Mouse (Mus musculus): Measurements from ENCODE around the gene Bnc2. TPM values are rescaled to one million over a fixed set of nuclear protein-coding genes. Genes with fewer than 3 reads are reported as not detected.

Gene Bnc2
- polyA plus RNA-seq, 1 experiment: not detected

DNA sequence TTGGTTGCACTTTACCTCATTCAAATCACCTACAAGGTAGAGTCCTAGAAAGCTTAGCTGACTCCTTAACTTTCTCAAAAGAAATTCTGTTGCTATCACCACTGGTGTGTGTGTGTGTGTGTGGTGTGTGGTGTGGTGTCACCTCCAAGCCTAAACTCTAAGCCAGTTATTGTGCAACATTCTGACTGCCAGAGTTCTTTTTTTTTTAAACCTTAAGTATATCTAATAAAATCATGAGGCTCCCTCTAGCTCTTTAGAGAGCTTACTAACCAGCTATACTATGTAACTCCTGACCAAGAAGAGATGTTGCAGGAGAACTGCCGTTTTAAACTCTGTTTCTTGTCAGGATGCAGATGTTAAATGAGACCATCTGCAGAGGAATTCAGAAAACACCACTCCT is 4.1 kb downstream of the Bnc2 start:
- peaks cover 40% of the 10 kb centered on the region for H3K27me3 ChIP-seq (ENCODE audit: control insufficient read depth)
- H3K36me3 ChIP-seq (ENCODE audit: control insufficient read depth): no peaks in the 10 kb centered on the region
- no peaks in the 10 kb centered on the region for H3K9me3 ChIP-seq (ENCODE audit: control insufficient read depth, low read length)
- H3K4me3 ChIP-seq (replicated peaks): no peak overlapping the region
- TF ChIP-seq TAL1 (IDR thresholded peaks at IDR 0.05; ENCODE audit: low read length) (no peak), GATA1 (IDR thresholded peaks at IDR 0.05; ENCODE audit: low read length) (no peak)
- H3K4me1 ChIP-seq (ENCODE audit: control insufficient read depth): no peaks in the 10 kb centered on the region

DNA sequence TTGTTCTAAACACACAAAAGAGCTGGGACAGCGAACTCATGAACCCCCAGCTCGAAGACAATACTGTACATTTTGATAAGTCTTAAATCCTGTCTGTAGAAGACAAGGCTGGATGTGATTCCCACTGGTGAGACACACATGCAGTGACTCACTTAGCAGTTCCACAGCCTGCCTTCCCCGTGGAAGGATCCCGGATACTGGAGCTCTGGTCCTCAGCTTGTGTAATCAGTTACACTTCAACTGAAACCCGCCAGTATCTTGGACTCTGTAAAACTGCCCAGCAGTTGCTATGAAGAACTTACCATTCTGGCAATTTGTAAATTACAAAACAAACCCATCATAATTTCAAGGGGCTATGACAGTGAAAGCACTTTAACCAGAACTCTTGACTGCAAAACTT is 5.4 kb downstream of the Bnc2 start:
- no peak overlapping the region for H3K4me3 ChIP-seq (replicated peaks)
- no peaks in the 10 kb centered on the region for H3K9me3 ChIP-seq (ENCODE audit: control insufficient read depth, low read length)
- peaks cover 26% of the 10 kb centered on the region for H3K27me3 ChIP-seq (ENCODE audit: control insufficient read depth)
- TF ChIP-seq GATA1 (IDR thresholded peaks at IDR 0.05; ENCODE audit: low read length) (no peak), TAL1 (IDR thresholded peaks at IDR 0.05; ENCODE audit: low read length) (no peak)
- no peaks in the 10 kb centered on the region for H3K4me1 ChIP-seq (ENCODE audit: control insufficient read depth)
- no peaks in the 10 kb centered on the region for H3K36me3 ChIP-seq (ENCODE audit: control insufficient read depth)

- Histone ChIP-seq H3K27me3 (ENCODE audit: control insufficient read depth) (peaks cover 20% of the 10 kb centered on the region), H3K4me1 (ENCODE audit: control insufficient read depth) (no peaks in the 10 kb centered on the region), H3K9me3 (ENCODE audit: control insufficient read depth, low read length) (no peaks in the 10 kb centered on the region), H3K4me3 (replicated peaks) (no peak overlapping the region), H3K36me3 (ENCODE audit: control insufficient read depth) (no peaks in the 10 kb centered on the region)
- no peak for TF ChIP-seq TAL1 (IDR thresholded peaks at IDR 0.05; ENCODE audit: low read length)
- TF ChIP-seq GATA1 (IDR thresholded peaks at IDR 0.05; ENCODE audit: low read length): no peak
Observed at GRCm38 (mm10) chr4:84668949-84669605, 6.0 kb downstream of the Bnc2 start.

DNA sequence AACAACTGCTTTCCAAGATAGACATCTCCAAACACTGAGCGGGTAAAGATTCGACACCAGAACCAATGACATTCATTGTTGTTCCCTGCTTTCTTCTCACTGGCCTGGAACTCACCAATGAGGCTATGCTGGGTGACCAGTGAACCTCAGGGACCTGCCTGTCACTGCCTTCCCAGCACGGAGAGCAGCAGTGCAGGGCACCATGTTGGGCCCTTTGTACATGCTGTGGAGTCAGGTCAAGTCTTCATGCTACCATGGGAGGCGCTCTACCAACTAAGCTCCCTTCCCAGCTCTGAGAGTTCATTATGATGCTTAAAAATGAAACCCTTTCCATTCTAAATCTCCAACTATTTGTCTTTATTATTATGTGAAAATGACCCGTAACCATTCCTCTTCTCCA is 6.8 kb downstream of the Bnc2 start:
- TF ChIP-seq TAL1 (IDR thresholded peaks at IDR 0.05; ENCODE audit: low read length): no peak
- TF ChIP-seq GATA1 (IDR thresholded peaks at IDR 0.05; ENCODE audit: low read length): no peak
- Histone ChIP-seq H3K9me3 (ENCODE audit: control insufficient read depth, low read length) (no peaks in the 10 kb centered on the region), H3K27me3 (ENCODE audit: control insufficient read depth) (peaks cover 12% of the 10 kb centered on the region), H3K36me3 (ENCODE audit: control insufficient read depth) (no peaks in the 10 kb centered on the region), H3K4me3 (replicated peaks) (no peak overlapping the region), H3K4me1 (ENCODE audit: control insufficient read depth) (no peaks in the 10 kb centered on the region)

GRCm38 (mm10) chr4:84662228-84663065 is 12.6 kb downstream of the Bnc2 start:
- Histone ChIP-seq H3K4me1 (ENCODE audit: control insufficient read depth) (no peaks in the 10 kb centered on the region), H3K27me3 (ENCODE audit: control insufficient read depth) (no peaks in the 10 kb centered on the region), H3K36me3 (ENCODE audit: control insufficient read depth) (no peaks in the 10 kb centered on the region), H3K4me3 (replicated peaks) (no peak overlapping the region), H3K9me3 (ENCODE audit: control insufficient read depth, low read length) (no peaks in the 10 kb centered on the region)
- TF ChIP-seq TAL1 (IDR thresholded peaks at IDR 0.05; ENCODE audit: low read length): no peak
- TF ChIP-seq GATA1 (IDR thresholded peaks at IDR 0.05; ENCODE audit: low read length): no peak

GRCm38 (mm10) chr4:84661341-84661740 is 13.7 kb downstream of the Bnc2 start:
- no peaks in the 10 kb centered on the region for H3K9me3 ChIP-seq (ENCODE audit: control insufficient read depth, low read length)
- H3K4me3 ChIP-seq (replicated peaks): no peak overlapping the region

GRCm38 (mm10) chr4:84651786-84652185 is 23.3 kb downstream of the Bnc2 start:
- Histone ChIP-seq H3K4me1 (ENCODE audit: control insufficient read depth) (no peaks in the 10 kb centered on the region), H3K9me3 (ENCODE audit: control insufficient read depth, low read length) (no peaks in the 10 kb centered on the region), H3K36me3 (ENCODE audit: control insufficient read depth) (no peaks in the 10 kb centered on the region), H3K4me3 (replicated peaks) (no peak overlapping the region), H3K27me3 (ENCODE audit: control insufficient read depth) (no peaks in the 10 kb centered on the region)
- TF ChIP-seq GATA1 (IDR thresholded peaks at IDR 0.05; ENCODE audit: low read length): no peak
- no peak for TF ChIP-seq TAL1 (IDR thresholded peaks at IDR 0.05; ENCODE audit: low read length)

More at GRCm38 (mm10) chr4:84661341-84661740, 13.7 kb downstream of the Bnc2 start:
- H3K36me3 ChIP-seq (ENCODE audit: control insufficient read depth): no peaks in the 10 kb centered on the region
- no peaks in the 10 kb centered on the region for H3K4me1 ChIP-seq (ENCODE audit: control insufficient read depth)
- TF ChIP-seq TAL1 (IDR thresholded peaks at IDR 0.05; ENCODE audit: low read length) (no peak), GATA1 (IDR thresholded peaks at IDR 0.05; ENCODE audit: low read length) (no peak)
- H3K27me3 ChIP-seq (ENCODE audit: control insufficient read depth): no peaks in the 10 kb centered on the region

GRCm38 (mm10) chr4:84646576-84646975 is 28.5 kb downstream of the Bnc2 start:
- no peaks in the 10 kb centered on the region for H3K36me3 ChIP-seq (ENCODE audit: control insufficient read depth)
- TF ChIP-seq TAL1 (IDR thresholded peaks at IDR 0.05; ENCODE audit: low read length): no peak
- TF ChIP-seq GATA1 (IDR thresholded peaks at IDR 0.05; ENCODE audit: low read length): no peak
- no peaks in the 10 kb centered on the region for H3K27me3 ChIP-seq (ENCODE audit: control insufficient read depth)
- H3K9me3 ChIP-seq (ENCODE audit: control insufficient read depth, low read length): no peaks in the 10 kb centered on the region
- no peaks in the 10 kb centered on the region for H3K4me1 ChIP-seq (ENCODE audit: control insufficient read depth)
- H3K4me3 ChIP-seq (replicated peaks): no peak overlapping the region

DNA sequence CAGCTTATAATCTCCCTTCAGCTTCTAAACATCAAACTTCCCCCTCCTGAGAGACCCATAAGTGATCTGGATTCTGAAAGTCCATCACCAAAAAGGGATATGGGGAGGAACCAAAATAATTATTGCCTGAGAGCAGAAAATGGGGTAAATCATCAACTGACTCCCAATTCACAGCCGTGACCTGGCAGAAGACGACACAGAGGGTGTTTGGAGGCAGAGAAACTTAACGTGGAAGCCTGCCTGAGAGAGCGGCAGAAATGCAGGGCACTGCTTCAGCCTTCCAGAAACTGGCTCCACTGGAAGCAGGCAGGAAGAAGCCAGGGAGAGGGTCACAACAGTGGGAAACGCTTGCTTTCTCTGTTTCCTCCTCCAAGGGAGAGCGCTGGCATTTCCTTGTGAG is 35.9 kb downstream of the Bnc2 start:
- Histone ChIP-seq H3K9me3 (ENCODE audit: control insufficient read depth, low read length) (no peaks in the 10 kb centered on the region), H3K36me3 (ENCODE audit: control insufficient read depth) (no peaks in the 10 kb centered on the region), H3K27me3 (ENCODE audit: control insufficient read depth) (no peaks in the 10 kb centered on the region), H3K4me1 (ENCODE audit: control insufficient read depth) (no peaks in the 10 kb centered on the region), H3K4me3 (replicated peaks) (no peak overlapping the region)
- TF ChIP-seq TAL1 (IDR thresholded peaks at IDR 0.05; ENCODE audit: low read length) (no peak), GATA1 (IDR thresholded peaks at IDR 0.05; ENCODE audit: low read length) (no peak)

Measured in erythroblast, embryonic 14.5 days (primary cell).